Mouse (Mus musculus): ENCODE results near the gene Hist1h4f.
A peak's percentile ranks its signal among the peaks of the same experiment; 100 is the strongest.
"Not testable (repeated sequence)": the region's sequence is repeated elsewhere in the genome, so short reads cannot be mapped to it uniquely, and the experiment has no call there.

The Hist1h4f gene

DNA sequence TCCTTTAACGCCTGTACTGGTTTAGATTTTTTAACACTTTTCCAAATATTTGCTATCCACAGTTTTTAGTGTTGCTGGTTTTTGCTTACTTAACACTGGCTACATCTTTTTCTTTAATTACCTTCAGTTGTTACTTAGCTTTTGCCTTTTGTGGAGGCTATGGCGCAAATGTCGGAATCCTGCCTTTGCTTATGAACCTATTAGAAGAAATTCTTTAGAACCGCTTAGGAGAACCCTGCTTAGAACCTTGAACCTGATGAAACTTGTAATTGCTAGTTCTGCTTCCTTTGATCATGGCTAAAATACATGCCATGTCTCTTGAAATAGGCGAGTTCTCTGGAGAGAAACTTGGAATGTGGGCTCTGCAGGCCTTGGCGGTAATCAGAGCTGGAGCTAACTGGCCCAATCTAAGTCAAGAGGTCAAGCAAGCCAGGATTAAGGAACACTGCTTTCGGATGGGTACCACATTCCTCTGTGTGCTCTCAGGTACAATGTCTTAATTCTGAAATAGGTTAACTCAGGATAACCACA, 25.0 kb upstream of the Hist1h4f start:
- DNase-seq (ENCODE audit: low spot score in 2 of 2), result no peak

DNA sequence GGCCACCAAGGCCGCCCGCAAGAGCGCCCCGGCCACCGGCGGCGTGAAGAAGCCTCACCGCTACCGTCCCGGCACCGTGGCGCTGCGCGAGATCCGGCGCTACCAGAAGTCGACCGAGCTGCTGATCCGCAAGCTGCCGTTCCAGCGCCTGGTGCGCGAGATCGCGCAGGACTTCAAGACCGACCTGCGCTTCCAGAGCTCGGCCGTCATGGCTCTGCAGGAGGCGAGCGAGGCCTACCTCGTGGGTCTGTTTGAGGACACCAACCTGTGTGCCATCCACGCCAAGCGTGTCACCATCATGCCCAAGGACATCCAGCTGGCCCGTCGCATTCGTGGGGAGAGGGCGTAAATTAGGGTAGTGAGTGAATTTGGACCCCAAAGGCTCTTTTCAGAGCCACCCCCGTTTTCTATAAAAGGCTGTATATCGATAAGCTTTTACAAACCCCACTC, 24.4 kb upstream of the Hist1h4f start:
- DNase-seq (ENCODE audit: low spot score in 2 of 2), result not testable (repeated sequence)

DNA sequence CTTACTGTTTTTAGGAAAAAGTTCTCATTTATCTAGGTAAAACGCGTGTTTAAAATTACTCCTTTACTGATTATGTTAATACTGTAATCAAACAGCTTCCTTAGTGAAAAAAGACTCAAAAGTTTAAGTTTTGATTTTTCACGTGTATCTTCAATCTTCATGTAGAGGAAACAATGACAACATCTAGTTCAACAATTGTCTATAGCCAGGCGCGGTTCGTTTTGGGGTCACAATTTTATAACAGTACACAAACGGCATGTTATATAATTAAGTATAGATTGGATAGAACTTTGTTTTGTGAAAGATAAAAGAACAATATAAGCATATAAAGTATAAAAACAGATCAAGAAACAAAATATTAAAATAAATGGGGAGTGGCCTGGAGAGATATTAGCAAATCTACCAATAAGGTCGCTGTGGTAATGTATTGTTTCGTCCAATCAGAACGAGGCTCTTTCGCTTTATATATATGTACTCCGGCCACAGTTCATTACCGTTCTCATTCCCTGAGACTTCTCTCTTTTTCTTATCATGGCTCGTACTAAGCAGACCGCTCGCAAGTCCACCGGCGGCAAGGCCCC, 23.9 kb upstream of the Hist1h4f start, which contains the start of gene Hist1h3d:
Gene Hist1h3d, plus strand, starts transcription at position 493 of the 581 bp plus-strand sequence.
- DNase-seq (ENCODE audit: low spot score in 2 of 2), result no peak

DNA sequence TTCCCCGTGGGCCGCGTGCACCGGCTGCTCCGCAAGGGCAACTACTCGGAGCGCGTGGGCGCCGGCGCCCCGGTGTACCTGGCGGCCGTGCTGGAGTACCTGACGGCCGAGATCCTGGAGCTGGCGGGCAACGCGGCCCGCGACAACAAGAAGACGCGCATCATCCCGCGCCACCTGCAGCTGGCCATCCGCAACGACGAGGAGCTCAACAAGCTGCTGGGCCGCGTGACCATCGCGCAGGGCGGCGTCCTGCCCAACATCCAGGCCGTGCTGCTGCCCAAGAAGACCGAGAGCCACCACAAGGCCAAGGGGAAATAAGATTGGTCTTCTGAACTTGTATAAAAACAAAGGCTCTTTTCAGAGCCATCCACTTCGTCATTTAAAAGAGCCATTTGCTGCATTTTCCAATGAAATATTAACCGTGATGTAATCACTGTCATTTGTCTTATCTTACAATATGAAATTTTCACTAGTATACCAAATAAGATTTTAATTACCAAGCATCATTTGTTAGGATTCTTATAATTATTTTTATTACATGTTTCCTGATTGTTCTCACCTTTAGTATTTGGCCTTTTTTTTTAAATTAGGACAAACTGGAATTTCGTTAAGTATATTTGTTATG, 23.2 kb upstream of the Hist1h4f start:
- not testable (repeated sequence) for DNase-seq (ENCODE audit: low spot score in 2 of 2)

DNA sequence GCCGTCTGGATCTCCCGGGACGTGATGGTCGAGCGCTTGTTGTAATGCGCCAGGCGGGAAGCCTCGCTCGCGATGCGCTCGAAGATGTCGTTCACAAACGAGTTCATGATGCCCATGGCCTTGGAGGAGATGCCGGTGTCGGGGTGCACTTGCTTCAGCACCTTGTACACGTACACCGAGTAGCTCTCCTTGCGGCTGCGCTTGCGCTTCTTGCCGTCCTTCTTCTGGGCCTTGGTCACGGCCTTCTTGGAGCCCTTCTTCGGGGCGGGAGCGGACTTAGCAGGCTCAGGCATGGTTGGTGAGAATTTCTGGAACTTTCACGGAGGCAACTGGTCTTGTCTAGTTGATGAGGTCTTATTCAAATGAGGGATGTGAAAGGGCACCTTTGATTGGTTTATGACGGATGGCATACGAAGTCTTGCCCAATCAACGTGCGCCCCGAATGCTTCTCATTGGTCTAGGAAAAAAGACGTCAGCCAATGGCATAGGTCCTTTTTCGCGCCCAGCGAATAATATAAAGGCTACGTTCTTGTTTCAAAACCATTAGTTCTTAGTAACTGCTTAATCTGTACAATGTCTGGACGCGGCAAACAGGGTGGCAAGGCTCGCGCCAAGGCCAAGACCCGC, 22.6 kb upstream of the Hist1h4f start, which contains the start of the genes Hist1h2bf and Hist1h2ad:
Gene Hist1h2bf, minus strand, starts transcription at position 299 of the 627 bp plus-strand sequence.
Gene Hist1h2ad, plus strand, starts transcription at position 484 of the 627 bp plus-strand sequence.
- DNase-seq (ENCODE audit: low spot score in 2 of 2), result peak; percentile 66 to 86

GRCm38 (mm10) chr13:23573034-23573897, 21.8 kb upstream of the Hist1h4f start:
- not testable (repeated sequence) for DNase-seq (ENCODE audit: low spot score in 2 of 2)

DNA sequence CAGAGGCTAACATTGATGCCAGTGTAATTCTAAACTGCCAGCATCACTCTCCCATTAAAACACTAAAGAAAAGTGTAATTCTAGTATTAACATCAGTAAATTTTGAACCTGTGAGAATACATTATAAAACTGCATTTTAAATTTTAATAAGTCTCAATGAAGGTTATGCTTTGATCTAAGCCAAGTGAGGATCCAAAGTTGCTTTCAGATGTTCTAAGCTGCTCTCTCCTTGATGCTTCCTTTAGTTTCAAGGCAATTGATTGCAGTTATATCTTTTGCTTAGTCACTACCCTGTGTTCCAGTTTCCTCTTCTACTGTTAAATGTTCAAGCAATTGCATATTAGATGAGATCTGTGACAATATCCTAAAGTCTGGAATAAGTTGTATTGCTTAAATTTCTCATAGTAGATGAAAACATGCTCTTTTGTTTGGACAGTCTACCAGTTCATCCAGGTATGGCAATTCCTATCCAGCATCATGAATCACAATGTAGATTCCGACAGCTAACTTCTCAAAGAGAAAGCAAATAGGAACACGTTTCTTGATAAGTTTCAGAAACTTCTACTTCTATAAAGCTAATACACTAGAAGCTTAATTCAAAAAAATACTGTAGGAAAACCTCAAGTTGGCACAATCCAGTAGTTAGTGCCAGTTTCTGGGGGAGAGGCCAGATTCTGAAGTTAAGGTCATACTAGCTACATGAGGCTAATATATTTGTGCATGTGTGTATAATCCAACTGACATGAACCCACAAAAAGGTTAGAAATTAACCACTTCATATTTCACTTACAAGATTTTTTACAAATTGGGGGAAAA, 21.0 kb upstream of the Hist1h4f start:
- no peak for DNase-seq (ENCODE audit: low spot score in 2 of 2)

DNA sequence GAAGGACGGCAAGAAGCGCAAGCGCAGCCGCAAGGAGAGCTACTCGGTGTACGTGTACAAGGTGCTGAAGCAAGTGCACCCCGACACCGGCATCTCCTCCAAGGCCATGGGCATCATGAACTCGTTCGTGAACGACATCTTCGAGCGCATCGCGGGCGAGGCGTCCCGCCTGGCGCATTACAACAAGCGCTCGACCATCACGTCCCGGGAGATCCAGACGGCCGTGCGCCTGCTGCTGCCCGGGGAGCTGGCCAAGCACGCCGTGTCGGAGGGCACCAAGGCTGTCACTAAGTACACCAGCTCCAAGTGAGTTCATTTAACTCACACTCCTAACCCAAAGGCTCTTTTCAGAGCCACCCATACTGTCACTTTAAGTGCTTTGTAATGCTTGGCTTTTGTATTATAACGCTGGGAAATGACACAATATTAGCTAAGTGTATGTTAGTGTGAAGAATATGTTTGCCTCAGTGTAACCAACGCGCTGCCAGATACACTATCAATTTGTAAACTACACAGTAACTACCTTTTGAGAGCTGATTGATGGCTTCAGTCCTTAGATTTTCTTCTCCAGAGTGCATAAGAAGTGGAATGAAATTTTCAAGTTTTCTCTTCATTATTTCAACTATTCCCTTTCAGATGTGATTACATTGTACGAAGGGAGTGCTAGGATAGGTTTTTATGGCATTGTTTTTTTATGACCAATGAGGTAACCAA, 20.2 kb upstream of the Hist1h4f start:
- DNase-seq (ENCODE audit: low spot score in 2 of 2), result not testable (repeated sequence)

- peak in 1 of 2 experiments; percentile 54 for DNase-seq (ENCODE audit: low spot score in 2 of 2)
These were observed 19.6 kb upstream of the Hist1h4f start, which contains the start of the genes Hist1h2ae and Hist1h2bg for GRCm38 (mm10) chr13:23571022-23571503. Gene Hist1h2ae (minus strand): TSS chr13:23571220. Gene Hist1h2bg (plus strand): TSS chr13:23571396.

- DNase-seq (ENCODE audit: low spot score in 2 of 2), result not testable (repeated sequence)
These were observed 19.0 kb upstream of the Hist1h4f start for GRCm38 (mm10) chr13:23570261-23571021.

DNA sequence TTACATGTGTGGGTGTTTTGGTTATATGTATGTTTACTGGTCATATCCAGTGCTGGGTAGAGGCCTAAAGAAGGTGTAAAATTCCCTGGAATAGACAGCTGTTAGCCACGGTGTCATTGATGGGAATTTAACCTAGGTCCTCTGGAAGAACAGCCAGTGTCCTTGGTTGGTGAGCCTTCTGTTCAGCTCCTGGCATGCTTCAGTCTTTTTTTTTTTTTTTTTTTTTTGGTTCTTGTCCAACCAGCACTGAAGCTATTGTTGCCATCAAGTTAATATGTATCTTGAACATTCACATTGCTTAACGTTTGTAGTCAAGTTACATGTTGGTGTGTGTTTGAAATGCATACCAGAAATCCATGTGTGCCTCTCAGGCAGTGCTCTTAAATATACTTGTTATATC, 13.0 kb upstream of the Hist1h4f start:
- DNase-seq (ENCODE audit: low spot score in 2 of 2), result no peak

GRCm38 (mm10) chr13:23562699-23563462, 11.4 kb upstream of the Hist1h4f start:
- DNase-seq (ENCODE audit: low spot score in 2 of 2), result no peak

GRCm38 (mm10) chr13:23561883-23562659, 10.6 kb upstream of the Hist1h4f start, which contains the start of gene Hist1h3e:
Gene Hist1h3e (minus strand): TSS chr13:23562369.
- peak; percentile 90 to 94 for DNase-seq (ENCODE audit: low spot score in 2 of 2)

DNA sequence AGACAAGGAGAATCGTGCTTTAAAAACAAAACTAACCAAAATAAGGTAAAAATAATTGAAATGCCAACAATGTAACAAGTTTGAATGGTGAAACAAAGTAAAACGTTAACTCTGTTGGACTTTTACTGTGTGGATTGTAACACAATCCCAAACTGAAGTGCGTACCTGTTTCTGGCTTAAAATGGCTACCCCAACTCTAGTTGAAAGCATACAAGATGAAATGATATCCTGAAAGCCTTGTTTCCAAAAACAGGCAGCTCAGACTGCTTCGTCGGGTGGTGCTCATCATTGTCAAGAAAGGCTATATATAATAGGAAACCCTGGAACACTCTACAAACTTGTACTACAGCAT, 10.1 kb upstream of the Hist1h4f start:
- not testable (repeated sequence) for DNase-seq (ENCODE audit: low spot score in 2 of 2)

DNA sequence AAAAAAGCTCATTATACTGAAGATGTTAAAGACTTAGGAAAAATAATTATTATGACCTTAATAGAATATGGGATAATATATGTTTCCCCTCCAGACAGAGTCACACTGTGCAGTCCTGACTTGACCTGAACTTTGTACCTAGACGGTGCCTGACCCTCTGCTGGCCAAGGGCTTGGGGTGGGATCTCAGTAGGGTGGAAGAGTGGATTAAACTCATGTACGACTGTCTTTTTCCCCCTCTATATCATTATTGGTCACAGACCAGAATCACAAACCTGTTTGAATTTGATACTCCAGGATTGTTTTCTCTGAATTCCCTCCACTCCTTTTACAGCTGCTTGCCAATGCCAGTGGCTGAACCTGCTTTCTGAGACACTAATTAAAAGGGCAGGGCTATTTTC, 9.3 kb upstream of the Hist1h4f start:
- not testable (repeated sequence) for DNase-seq (ENCODE audit: low spot score in 2 of 2)

DNA sequence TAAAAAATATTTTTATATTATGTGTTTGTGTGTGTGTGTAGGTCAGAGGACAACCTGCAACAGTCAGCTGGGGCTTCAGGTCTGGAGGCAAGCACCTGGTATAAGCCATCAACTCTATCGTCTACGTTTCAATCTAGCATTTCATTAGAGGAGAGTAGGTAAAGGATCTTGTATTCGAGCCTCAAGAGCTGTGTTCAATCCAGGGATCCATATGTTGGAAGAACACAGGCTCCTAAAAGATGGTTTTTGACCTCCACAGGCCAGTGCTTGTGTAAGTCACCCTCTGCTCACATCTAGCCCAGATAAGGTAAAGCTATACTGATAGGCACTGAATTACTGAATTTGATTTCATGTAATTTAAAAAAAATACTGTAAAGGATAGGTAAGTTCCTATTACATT, 5.5 kb upstream of the Hist1h4f start:
- DNase-seq (ENCODE audit: low spot score in 2 of 2), result no peak

GRCm38 (mm10) chr13:23555839-23556416, 4.5 kb upstream of the Hist1h4f start:
- peak; percentile 49 to 56 for DNase-seq (ENCODE audit: low spot score in 2 of 2)
